Mouse (Mus musculus): ENCODE measurements around the gene Hipk2. TPM values are rescaled to one million over a fixed set of nuclear protein-coding genes. Genes with fewer than 3 reads are reported as not detected.

Hipk2 gene
- polyA plus RNA-seq, 1 experiment from 2014 or later: 38.4 TPM

DNA sequence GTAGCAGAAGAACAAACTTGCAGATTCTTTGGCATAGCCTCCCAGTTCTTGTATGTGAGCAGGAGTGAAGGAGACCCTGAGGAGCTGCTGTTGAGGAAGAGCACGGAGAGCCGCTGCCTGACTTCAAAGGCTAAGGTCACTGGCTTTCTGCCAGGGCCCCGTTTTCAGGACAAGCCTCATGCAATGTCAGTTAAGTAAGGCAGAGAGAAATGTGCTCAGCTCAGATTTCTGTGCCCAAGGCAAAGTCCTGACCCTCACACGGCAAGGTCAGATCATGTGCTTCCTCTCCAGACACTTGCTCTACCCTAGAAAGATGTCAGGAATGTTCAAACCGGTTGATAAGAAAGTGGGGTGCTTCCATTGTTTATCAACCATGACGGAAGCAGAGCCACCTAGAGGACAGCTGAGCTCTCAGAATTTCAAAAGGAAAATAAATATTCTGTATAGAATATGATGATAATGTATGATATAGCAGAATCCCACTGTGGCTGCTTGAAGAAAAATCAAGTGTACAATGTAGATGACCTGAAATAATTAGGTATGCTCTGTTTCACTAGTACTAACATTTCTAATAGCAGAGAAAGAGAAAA, 173.1 kb downstream of the Hipk2 start:
- ATAC-seq (ENCODE audit: low FRiP score) (no peak), DNase-seq (ENCODE audit: low spot score) (no peak)
- Histone ChIP-seq H3K9ac (ENCODE audit: low read depth, low read length) (no peak overlapping the region), H3K4me3 (ENCODE audit: low read depth, low read length) (no peak overlapping the region), H3K27me3 (ENCODE audit: control insufficient read depth, insufficient read depth, low read length) (no peaks in the 10 kb centered on the region), H3K9me3 (ENCODE audit: control insufficient read depth, low read length) (no peaks in the 10 kb centered on the region), H3K36me3 (ENCODE audit: control insufficient read depth, insufficient read depth, low read length) (peaks cover 12% of the 10 kb centered on the region), H3K27ac (ENCODE audit: low read depth, low read length) (no peak overlapping the region), H3K4me1 (replicated peaks; ENCODE audit: control insufficient read depth, insufficient read depth, low read length) (no peaks in the 10 kb centered on the region), H3K4me2 (replicated peaks; ENCODE audit: low read depth, low read length) (no peak overlapping the region)
- WGBS: 64% methylated on average over 6 of the region's 6 CpGs

DNA sequence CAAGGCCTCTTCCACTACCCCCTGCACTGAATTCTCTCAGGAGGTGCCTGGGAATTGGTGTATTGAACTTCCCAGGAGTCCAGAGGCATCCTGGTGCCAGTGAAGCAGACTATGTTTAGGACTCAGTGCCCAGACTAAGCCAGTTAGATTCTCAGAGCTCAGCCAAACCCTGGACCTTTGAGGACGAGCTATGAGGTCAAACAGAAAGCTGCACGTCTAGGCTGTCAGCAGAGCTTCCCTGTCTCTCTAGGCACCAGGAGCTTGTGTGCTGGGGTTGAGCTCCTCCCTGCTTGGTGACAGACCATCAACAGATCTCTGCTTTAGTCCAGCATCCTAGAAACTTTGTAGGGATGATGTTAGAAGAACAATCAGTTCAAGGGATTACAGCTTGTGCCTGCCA, 174.5 kb downstream of the Hipk2 start:
- DNase-seq (ENCODE audit: low spot score) (no peak), ATAC-seq (ENCODE audit: low FRiP score) (no peak)
- Histone ChIP-seq H3K4me3 (ENCODE audit: low read depth, low read length) (no peak overlapping the region), H3K4me1 (replicated peaks; ENCODE audit: control insufficient read depth, insufficient read depth, low read length) (no peaks in the 10 kb centered on the region), H3K27ac (ENCODE audit: low read depth, low read length) (no peak overlapping the region), H3K9me3 (ENCODE audit: control insufficient read depth, low read length) (no peaks in the 10 kb centered on the region), H3K4me2 (replicated peaks; ENCODE audit: low read depth, low read length) (no peak overlapping the region), H3K36me3 (ENCODE audit: control insufficient read depth, insufficient read depth, low read length) (peaks cover 12% of the 10 kb centered on the region), H3K9ac (ENCODE audit: low read depth, low read length) (no peak overlapping the region), H3K27me3 (ENCODE audit: control insufficient read depth, insufficient read depth, low read length) (no peaks in the 10 kb centered on the region)
- 61% methylated on average over 2 of the region's 2 CpGs for WGBS

DNA sequence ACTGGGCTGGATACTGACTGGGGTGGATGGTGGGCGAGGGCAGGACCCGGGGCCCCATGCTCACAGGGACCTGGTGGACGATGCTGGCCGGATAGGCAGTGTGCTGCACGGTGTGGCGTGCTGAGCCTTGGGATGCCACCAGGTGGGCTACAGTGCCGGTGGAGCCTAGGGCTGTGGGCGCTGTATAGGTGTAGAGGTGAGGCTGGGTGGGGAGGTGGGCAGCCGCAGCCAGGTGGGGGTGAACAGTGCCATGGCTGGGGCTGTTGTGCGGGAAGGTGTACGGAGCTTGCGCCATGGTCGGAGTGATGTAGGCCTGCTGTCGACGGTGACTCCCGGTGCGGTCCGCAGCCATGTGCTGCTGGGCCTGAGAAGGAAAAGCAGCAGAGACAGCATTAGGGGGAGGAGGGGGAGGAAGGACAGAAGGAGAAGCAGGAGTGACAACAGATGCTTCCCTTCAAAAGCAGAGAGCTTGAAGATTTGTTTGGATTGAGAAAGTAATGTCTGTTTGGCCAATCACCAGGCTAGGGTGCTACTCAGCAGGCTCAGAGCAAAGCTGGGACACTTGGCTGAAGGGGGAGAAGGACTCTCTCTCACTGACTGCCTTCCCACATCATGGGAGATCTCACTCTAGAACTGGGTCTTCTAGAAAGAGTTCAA, 177.6 kb downstream of the Hipk2 start:
- H3K9me3 ChIP-seq (ENCODE audit: control insufficient read depth, low read length): no peaks in the 10 kb centered on the region
- DNase-seq (ENCODE audit: low spot score): no peak
- H3K27ac ChIP-seq (ENCODE audit: low read depth, low read length): no peak overlapping the region
- no peaks in the 10 kb centered on the region for H3K27me3 ChIP-seq (ENCODE audit: control insufficient read depth, insufficient read depth, low read length)
- peaks cover 18% of the 10 kb centered on the region for H3K36me3 ChIP-seq (ENCODE audit: control insufficient read depth, insufficient read depth, low read length)
- no peak for ATAC-seq (ENCODE audit: low FRiP score)
- H3K9ac ChIP-seq (ENCODE audit: low read depth, low read length): no peak overlapping the region
- 96% methylated on average over 17 of the region's 18 CpGs for WGBS
- H3K4me1 ChIP-seq (replicated peaks; ENCODE audit: control insufficient read depth, insufficient read depth, low read length): no peaks in the 10 kb centered on the region
- H3K4me3 ChIP-seq (ENCODE audit: low read depth, low read length): no peak overlapping the region
- no peak overlapping the region for H3K4me2 ChIP-seq (replicated peaks; ENCODE audit: low read depth, low read length)

DNA sequence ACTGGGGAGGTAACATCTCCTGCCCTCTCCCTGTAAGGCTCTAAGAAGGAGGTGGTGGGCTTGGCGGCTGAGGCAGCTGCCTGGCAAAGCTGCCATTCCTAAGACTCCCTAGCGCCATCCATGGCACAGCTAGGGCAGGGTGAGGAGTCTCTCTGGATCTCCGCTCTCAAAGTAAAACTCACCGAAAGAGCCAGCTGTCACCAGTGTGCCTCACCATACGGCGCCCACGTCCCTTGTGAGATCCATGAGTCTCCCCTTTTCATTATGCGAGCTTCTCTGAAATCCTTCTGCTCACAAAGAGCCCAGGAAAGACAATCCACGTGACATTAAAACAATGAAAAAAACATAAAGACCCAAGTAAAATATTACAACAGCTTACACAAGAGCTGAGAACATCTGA, 179.4 kb downstream of the Hipk2 start:
- DNase-seq (ENCODE audit: low spot score) (no peak), ATAC-seq (ENCODE audit: low FRiP score) (no peak)
- H3K27ac ChIP-seq (ENCODE audit: low read depth, low read length): no peak overlapping the region
- H3K36me3 ChIP-seq (ENCODE audit: control insufficient read depth, insufficient read depth, low read length): peaks cover 18% of the 10 kb centered on the region
- H3K9me3 ChIP-seq (ENCODE audit: control insufficient read depth, low read length): no peaks in the 10 kb centered on the region
- H3K4me3 ChIP-seq (ENCODE audit: low read depth, low read length): no peak overlapping the region
- H3K9ac ChIP-seq (ENCODE audit: low read depth, low read length): no peak overlapping the region
- no peak overlapping the region for H3K4me2 ChIP-seq (replicated peaks; ENCODE audit: low read depth, low read length)
- H3K4me1 ChIP-seq (replicated peaks; ENCODE audit: control insufficient read depth, insufficient read depth, low read length): no peaks in the 10 kb centered on the region
- 85% methylated on average over 9 of the region's 9 CpGs for WGBS
- no peaks in the 10 kb centered on the region for H3K27me3 ChIP-seq (ENCODE audit: control insufficient read depth, insufficient read depth, low read length)

DNA sequence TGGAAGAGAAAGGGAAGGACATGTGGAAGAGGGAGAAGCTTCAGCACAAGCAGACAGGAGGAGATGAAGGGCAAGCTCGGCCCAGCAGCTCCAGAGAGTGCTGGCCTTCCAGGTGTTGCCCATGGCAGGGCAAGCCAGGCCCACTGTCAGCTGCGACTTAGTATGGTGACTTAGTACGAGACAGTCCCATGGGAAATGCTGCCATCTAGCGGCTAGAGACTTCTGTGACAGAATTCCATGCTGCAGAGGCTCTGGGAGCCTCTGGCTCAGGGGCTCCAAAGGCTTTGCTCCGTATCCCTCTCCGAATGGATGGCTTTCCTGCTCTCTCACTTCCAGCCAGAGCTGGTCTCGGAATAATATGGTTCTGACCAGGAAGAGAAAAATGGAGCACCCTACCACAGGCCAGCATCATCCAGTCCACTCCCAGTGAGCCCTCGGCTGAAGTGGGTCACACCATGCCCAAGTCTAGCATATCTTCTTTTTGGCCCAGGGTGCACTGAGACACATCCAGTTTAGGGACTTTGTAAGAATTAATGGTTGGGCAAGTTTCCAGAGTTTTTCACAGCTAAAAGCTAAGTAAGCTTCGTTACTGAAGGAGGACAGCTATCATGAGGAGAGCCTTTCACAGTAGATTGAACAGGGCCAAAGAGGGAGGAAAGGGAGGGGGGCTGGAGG, 180.4 kb downstream of the Hipk2 start:
- DNase-seq (ENCODE audit: low spot score) (peak; percentile 91), ATAC-seq (ENCODE audit: low FRiP score) (peak; percentile 70)
- Histone ChIP-seq H3K27me3 (ENCODE audit: control insufficient read depth, insufficient read depth, low read length) (no peaks in the 10 kb centered on the region), H3K9me3 (ENCODE audit: control insufficient read depth, low read length) (no peaks in the 10 kb centered on the region), H3K4me2 (replicated peaks; ENCODE audit: low read depth, low read length) (no peak overlapping the region), H3K9ac (ENCODE audit: low read depth, low read length) (no peak overlapping the region), H3K27ac (ENCODE audit: low read depth, low read length) (no peak overlapping the region), H3K36me3 (ENCODE audit: control insufficient read depth, insufficient read depth, low read length) (peaks cover 18% of the 10 kb centered on the region), H3K4me3 (ENCODE audit: low read depth, low read length) (no peak overlapping the region), H3K4me1 (replicated peaks; ENCODE audit: control insufficient read depth, insufficient read depth, low read length) (no peaks in the 10 kb centered on the region)
- 39% methylated on average over 9 of the region's 9 CpGs for WGBS

DNA sequence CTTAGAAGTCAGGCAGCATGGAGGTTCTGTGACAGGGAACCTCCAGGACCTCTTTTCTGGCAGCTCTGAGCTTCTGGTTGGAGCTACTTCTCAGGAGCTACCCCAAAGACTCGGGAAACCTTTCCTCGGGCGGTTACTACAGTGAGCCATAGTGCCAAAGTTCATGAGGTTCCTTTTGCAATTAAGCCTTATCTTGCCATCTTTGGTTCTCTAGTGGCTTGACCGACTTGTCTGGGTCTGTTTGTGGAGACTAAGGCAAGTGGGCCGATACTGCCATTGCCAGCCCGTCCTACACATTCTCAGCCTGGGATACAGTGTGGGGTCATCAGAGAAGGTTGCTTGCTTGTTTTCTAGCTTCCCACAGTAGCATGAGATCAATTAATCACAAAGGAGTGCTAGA, 183.4 kb downstream of the Hipk2 start:
- no peak overlapping the region for H3K4me3 ChIP-seq (ENCODE audit: low read depth, low read length)
- H3K9ac ChIP-seq (ENCODE audit: low read depth, low read length): no peak overlapping the region
- ATAC-seq (ENCODE audit: low FRiP score) (no peak), DNase-seq (ENCODE audit: low spot score) (no peak)
- WGBS: 91% methylated on average over 6 of the region's 6 CpGs
- no peaks in the 10 kb centered on the region for H3K4me1 ChIP-seq (replicated peaks; ENCODE audit: control insufficient read depth, insufficient read depth, low read length)
- H3K9me3 ChIP-seq (ENCODE audit: control insufficient read depth, low read length): no peaks in the 10 kb centered on the region
- peaks cover 6% of the 10 kb centered on the region for H3K36me3 ChIP-seq (ENCODE audit: control insufficient read depth, insufficient read depth, low read length)
- H3K27me3 ChIP-seq (ENCODE audit: control insufficient read depth, insufficient read depth, low read length): no peaks in the 10 kb centered on the region
- no peak overlapping the region for H3K27ac ChIP-seq (ENCODE audit: low read depth, low read length)
- no peak overlapping the region for H3K4me2 ChIP-seq (replicated peaks; ENCODE audit: low read depth, low read length)

DNA sequence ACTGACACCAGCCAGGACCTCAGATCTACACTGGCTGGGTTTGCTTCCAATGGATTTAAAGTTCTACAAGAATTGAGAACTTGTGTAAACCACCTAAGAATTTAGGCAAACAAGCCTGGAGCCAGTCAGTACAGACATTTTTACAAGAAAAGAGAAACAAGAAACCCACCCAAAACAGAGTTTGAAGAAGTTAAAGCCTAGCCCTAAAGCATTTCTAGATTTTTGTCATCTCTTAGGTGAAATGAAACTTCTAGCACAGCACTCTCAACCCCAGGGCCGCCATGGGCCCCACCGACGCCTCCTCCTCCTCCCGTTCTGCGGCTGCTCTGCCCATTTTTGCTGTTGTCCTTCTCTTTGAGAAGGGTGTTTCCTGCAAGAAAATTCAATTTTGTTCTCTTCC, 184.9 kb downstream of the Hipk2 start:
- no peak for DNase-seq (ENCODE audit: low spot score)
- ATAC-seq (ENCODE audit: low FRiP score): no peak
- Histone ChIP-seq H3K27me3 (ENCODE audit: control insufficient read depth, insufficient read depth, low read length) (no peaks in the 10 kb centered on the region), H3K4me2 (replicated peaks; ENCODE audit: low read depth, low read length) (no peak overlapping the region), H3K4me3 (ENCODE audit: low read depth, low read length) (no peak overlapping the region), H3K36me3 (ENCODE audit: control insufficient read depth, insufficient read depth, low read length) (peaks cover 5% of the 10 kb centered on the region), H3K9me3 (ENCODE audit: control insufficient read depth, low read length) (no peaks in the 10 kb centered on the region), H3K9ac (ENCODE audit: low read depth, low read length) (no peak overlapping the region), H3K27ac (ENCODE audit: low read depth, low read length) (no peak overlapping the region), H3K4me1 (replicated peaks; ENCODE audit: control insufficient read depth, insufficient read depth, low read length) (no peaks in the 10 kb centered on the region)
- 96% methylated on average over 5 of the region's 5 CpGs for WGBS

DNA sequence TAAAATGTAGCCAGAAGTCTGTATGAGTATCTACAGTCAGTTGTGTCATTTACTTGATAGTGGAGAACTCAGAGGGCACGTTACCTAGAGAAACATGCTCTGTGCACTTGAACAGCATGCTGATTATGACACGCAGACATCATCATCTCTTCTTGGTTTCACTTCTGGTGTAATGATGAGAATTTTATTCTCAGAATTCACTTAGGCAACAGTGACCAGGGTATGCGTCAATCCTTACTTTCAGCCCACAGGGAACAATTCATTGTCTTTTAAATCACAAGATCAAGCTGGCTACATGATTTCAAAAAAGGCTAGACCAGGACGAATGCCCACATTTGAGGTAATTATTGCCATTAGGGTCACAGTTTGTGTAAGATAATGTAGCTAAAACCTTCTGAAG, 185.3 kb downstream of the Hipk2 start:
- H3K27ac ChIP-seq (ENCODE audit: low read depth, low read length): no peak overlapping the region
- 77% methylated on average over 4 of the region's 4 CpGs for WGBS
- H3K36me3 ChIP-seq (ENCODE audit: control insufficient read depth, insufficient read depth, low read length): peaks cover 4% of the 10 kb centered on the region; the same call in 1 of the 2 replicates
- no peak overlapping the region for H3K9ac ChIP-seq (ENCODE audit: low read depth, low read length)
- no peak for DNase-seq (ENCODE audit: low spot score)
- H3K4me3 ChIP-seq (ENCODE audit: low read depth, low read length): no peak overlapping the region
- no peak for ATAC-seq (ENCODE audit: low FRiP score)
- H3K4me1 ChIP-seq (replicated peaks; ENCODE audit: control insufficient read depth, insufficient read depth, low read length): no peaks in the 10 kb centered on the region
- H3K27me3 ChIP-seq (ENCODE audit: control insufficient read depth, insufficient read depth, low read length): no peaks in the 10 kb centered on the region
- no peaks in the 10 kb centered on the region for H3K9me3 ChIP-seq (ENCODE audit: control insufficient read depth, low read length)
- no peak overlapping the region for H3K4me2 ChIP-seq (replicated peaks; ENCODE audit: low read depth, low read length)

DNA sequence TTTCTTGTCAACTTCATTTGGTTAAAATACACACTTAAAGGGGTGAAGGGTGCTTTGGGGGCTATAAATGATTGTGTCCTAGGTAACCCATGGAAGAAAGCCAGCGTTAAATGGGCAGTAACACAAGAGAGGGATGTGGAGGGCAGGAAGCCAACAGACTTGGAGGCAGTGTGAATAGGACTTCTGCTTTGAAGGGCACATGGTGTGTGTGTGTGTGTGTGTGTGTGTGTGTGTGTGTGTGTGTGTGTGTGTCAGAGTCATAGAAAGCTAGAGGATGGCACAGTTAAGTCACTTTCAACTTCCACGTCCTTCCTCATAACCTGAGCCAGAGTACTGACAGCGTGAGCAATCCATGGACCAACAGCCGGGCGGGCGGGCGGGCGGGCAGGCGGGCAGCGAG, 187.1 kb downstream of the Hipk2 start:
- H3K27ac ChIP-seq (ENCODE audit: low read depth, low read length): no peak overlapping the region
- H3K4me1 ChIP-seq (replicated peaks; ENCODE audit: control insufficient read depth, insufficient read depth, low read length): no peaks in the 10 kb centered on the region
- H3K9me3 ChIP-seq (ENCODE audit: control insufficient read depth, low read length): no peaks in the 10 kb centered on the region
- H3K4me3 ChIP-seq (ENCODE audit: low read depth, low read length): no peak overlapping the region
- no peak overlapping the region for H3K9ac ChIP-seq (ENCODE audit: low read depth, low read length)
- peaks cover under 1% of the 10 kb centered on the region; the same call in 1 of the 2 replicates for H3K36me3 ChIP-seq (ENCODE audit: control insufficient read depth, insufficient read depth, low read length)
- DNase-seq (ENCODE audit: low spot score): no peak
- H3K4me2 ChIP-seq (replicated peaks; ENCODE audit: low read depth, low read length): no peak overlapping the region
- 97% methylated on average over 10 of the region's 10 CpGs for WGBS
- ATAC-seq (ENCODE audit: low FRiP score): no peak
- H3K27me3 ChIP-seq (ENCODE audit: control insufficient read depth, insufficient read depth, low read length): no peaks in the 10 kb centered on the region
